Mouse (Mus musculus): ENCODE data around the gene Srrm3. TPM values are rescaled to one million over a fixed set of nuclear protein-coding genes. Genes with fewer than 3 reads are reported as not detected.

Gene Srrm3
- polyA plus RNA-seq, 1 experiment from 2014 or later = 12.3 TPM

- Histone ChIP-seq H3K9ac (ENCODE audit: low read length) (no peak overlapping the region), H3K27ac (ENCODE audit: low read depth, low read length) (no peak overlapping the region), H3K4me3 (ENCODE audit: low read depth, low read length) (no peak overlapping the region), H3K27me3 (ENCODE audit: control insufficient read depth, insufficient read depth, low read length) (no peaks in the 10 kb centered on the region), H3K4me2 (ENCODE audit: low read depth, low read length, severe bottlenecking) (no peak overlapping the region), H3K9me3 (ENCODE audit: control insufficient read depth, low read length) (no peaks in the 10 kb centered on the region), H3K4me1 (replicated peaks; ENCODE audit: control insufficient read depth, insufficient read depth, low read length) (no peaks in the 10 kb centered on the region), H3K36me3 (ENCODE audit: control insufficient read depth, insufficient read depth, low read length) (peaks cover 14% of the 10 kb centered on the region)
- no peak for ATAC-seq (replicated peaks; ENCODE audit: low FRiP score)
- no peak for DNase-seq (ENCODE audit: low spot score)
- 94% methylated on average over 6 of the region's 6 CpGs for WGBS
Measured at GRCm38 (mm10) chr5:135916051-135916565, 109.4 kb downstream of the Srrm3 start.

DNA sequence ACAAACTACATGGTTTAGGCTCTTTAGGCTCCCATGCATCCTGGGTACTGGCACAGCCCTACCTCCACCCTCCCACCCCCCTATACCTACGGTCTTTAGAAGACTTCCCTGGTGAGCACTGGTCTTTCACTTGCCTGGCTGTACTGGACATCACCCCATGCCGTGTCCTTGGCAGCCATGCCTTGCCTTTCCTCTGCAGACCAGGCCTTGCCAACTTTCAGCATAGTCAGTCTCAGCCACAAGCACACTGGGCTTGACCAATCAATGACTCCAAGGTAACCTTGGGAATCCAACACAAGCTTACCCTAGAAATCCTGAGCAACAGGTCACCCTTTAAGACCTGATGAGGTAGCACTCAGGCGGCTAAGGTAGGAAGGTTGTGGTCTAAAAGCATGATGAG lies 109.9 kb downstream of the Srrm3 start:
- no peaks in the 10 kb centered on the region for H3K27me3 ChIP-seq (ENCODE audit: control insufficient read depth, insufficient read depth, low read length)
- 93% methylated on average over 3 of the region's 3 CpGs for WGBS

GRCm38 (mm10) chr5:135917327-135918058 lies 110.8 kb downstream of the Srrm3 start:
- 94% methylated on average over 8 of the region's 8 CpGs for WGBS
- Histone ChIP-seq H3K9ac (ENCODE audit: low read length) (no peak overlapping the region), H3K4me1 (replicated peaks; ENCODE audit: control insufficient read depth, insufficient read depth, low read length) (no peaks in the 10 kb centered on the region), H3K4me3 (ENCODE audit: low read depth, low read length) (no peak overlapping the region), H3K27me3 (ENCODE audit: control insufficient read depth, insufficient read depth, low read length) (no peaks in the 10 kb centered on the region), H3K27ac (ENCODE audit: low read depth, low read length) (no peak overlapping the region), H3K4me2 (ENCODE audit: low read depth, low read length, severe bottlenecking) (no peak overlapping the region), H3K36me3 (ENCODE audit: control insufficient read depth, insufficient read depth, low read length) (peaks cover 25% of the 10 kb centered on the region), H3K9me3 (ENCODE audit: control insufficient read depth, low read length) (no peaks in the 10 kb centered on the region)
- DNase-seq (ENCODE audit: low spot score) = no peak
- ATAC-seq (replicated peaks; ENCODE audit: low FRiP score) = no peak

More for the DNA sequence above, 109.9 kb downstream of the Srrm3 start:
- no peak for DNase-seq (ENCODE audit: low spot score)
- no peaks in the 10 kb centered on the region for H3K4me1 ChIP-seq (replicated peaks; ENCODE audit: control insufficient read depth, insufficient read depth, low read length)
- H3K27ac ChIP-seq (ENCODE audit: low read depth, low read length) = no peak overlapping the region
- no peak overlapping the region for H3K9ac ChIP-seq (ENCODE audit: low read length)
- H3K36me3 ChIP-seq (ENCODE audit: control insufficient read depth, insufficient read depth, low read length) = peaks cover 17% of the 10 kb centered on the region
- H3K4me3 ChIP-seq (ENCODE audit: low read depth, low read length) = no peak overlapping the region
- no peak for ATAC-seq (replicated peaks; ENCODE audit: low FRiP score)
- no peak overlapping the region for H3K4me2 ChIP-seq (ENCODE audit: low read depth, low read length, severe bottlenecking)
- no peaks in the 10 kb centered on the region for H3K9me3 ChIP-seq (ENCODE audit: control insufficient read depth, low read length)

- Histone ChIP-seq H3K9me3 (ENCODE audit: control insufficient read depth, low read length) (no peaks in the 10 kb centered on the region), H3K27me3 (ENCODE audit: control insufficient read depth, insufficient read depth, low read length) (no peaks in the 10 kb centered on the region), H3K4me1 (replicated peaks; ENCODE audit: control insufficient read depth, insufficient read depth, low read length) (no peaks in the 10 kb centered on the region), H3K9ac (ENCODE audit: low read length) (no peak overlapping the region), H3K27ac (ENCODE audit: low read depth, low read length) (no peak overlapping the region), H3K4me3 (ENCODE audit: low read depth, low read length) (no peak overlapping the region), H3K4me2 (ENCODE audit: low read depth, low read length, severe bottlenecking) (no peak overlapping the region), H3K36me3 (ENCODE audit: control insufficient read depth, insufficient read depth, low read length) (peaks cover 25% of the 10 kb centered on the region)
- 95% methylated on average over 5 of the region's 5 CpGs for WGBS
- ATAC-seq (replicated peaks; ENCODE audit: low FRiP score) = no peak
- no peak for DNase-seq (ENCODE audit: low spot score)
Measured at GRCm38 (mm10) chr5:135918059-135918437, 111.4 kb downstream of the Srrm3 start.

- H3K36me3 ChIP-seq (ENCODE audit: control insufficient read depth, insufficient read depth, low read length) = peaks cover 25% of the 10 kb centered on the region
- no peak for DNase-seq (ENCODE audit: low spot score)
- WGBS = 93% methylated on average over 5 of the region's 5 CpGs
Measured at GRCm38 (mm10) chr5:135918593-135918992, 111.9 kb downstream of the Srrm3 start.

GRCm38 (mm10) chr5:135919902-135920301 lies 113.2 kb downstream of the Srrm3 start:
- H3K36me3 ChIP-seq (ENCODE audit: control insufficient read depth, insufficient read depth, low read length) = peaks cover 23% of the 10 kb centered on the region
- H3K4me1 ChIP-seq (replicated peaks; ENCODE audit: control insufficient read depth, insufficient read depth, low read length) = no peaks in the 10 kb centered on the region
- H3K4me3 ChIP-seq (ENCODE audit: low read depth, low read length) = no peak overlapping the region
- H3K9me3 ChIP-seq (ENCODE audit: control insufficient read depth, low read length) = no peaks in the 10 kb centered on the region
- WGBS = 91% methylated on average over 3 of the region's 3 CpGs
- ATAC-seq (replicated peaks; ENCODE audit: low FRiP score) (no peak), DNase-seq (ENCODE audit: low spot score) (no peak)
- H3K4me2 ChIP-seq (ENCODE audit: low read depth, low read length, severe bottlenecking) = no peak overlapping the region
- H3K27me3 ChIP-seq (ENCODE audit: control insufficient read depth, insufficient read depth, low read length) = no peaks in the 10 kb centered on the region
- H3K9ac ChIP-seq (ENCODE audit: low read length) = no peak overlapping the region
- H3K27ac ChIP-seq (ENCODE audit: low read depth, low read length) = no peak overlapping the region

More at GRCm38 (mm10) chr5:135918593-135918992, 111.9 kb downstream of the Srrm3 start:
- Histone ChIP-seq H3K9me3 (ENCODE audit: control insufficient read depth, low read length) (no peaks in the 10 kb centered on the region), H3K27ac (ENCODE audit: low read depth, low read length) (no peak overlapping the region), H3K4me3 (ENCODE audit: low read depth, low read length) (no peak overlapping the region), H3K9ac (ENCODE audit: low read length) (no peak overlapping the region), H3K4me1 (replicated peaks; ENCODE audit: control insufficient read depth, insufficient read depth, low read length) (no peaks in the 10 kb centered on the region), H3K4me2 (ENCODE audit: low read depth, low read length, severe bottlenecking) (no peak overlapping the region), H3K27me3 (ENCODE audit: control insufficient read depth, insufficient read depth, low read length) (no peaks in the 10 kb centered on the region)
- ATAC-seq (replicated peaks; ENCODE audit: low FRiP score) = no peak

- no peak overlapping the region for H3K9ac ChIP-seq (ENCODE audit: low read length)
- WGBS = 96% methylated on average over 7 of the region's 7 CpGs
- peaks cover 2% of the 10 kb centered on the region; the same call in 1 of the 2 replicates for H3K4me1 ChIP-seq (replicated peaks; ENCODE audit: control insufficient read depth, insufficient read depth, low read length)
- no peak overlapping the region for H3K27ac ChIP-seq (ENCODE audit: low read depth, low read length)
- no peak overlapping the region for H3K4me2 ChIP-seq (ENCODE audit: low read depth, low read length, severe bottlenecking)
- ATAC-seq (replicated peaks; ENCODE audit: low FRiP score) (no peak), DNase-seq (ENCODE audit: low spot score) (no peak)
- H3K27me3 ChIP-seq (ENCODE audit: control insufficient read depth, insufficient read depth, low read length) = no peaks in the 10 kb centered on the region
- no peak overlapping the region for H3K4me3 ChIP-seq (ENCODE audit: low read depth, low read length)
- peaks cover 15% of the 10 kb centered on the region; the same call in 1 of the 2 replicates for H3K36me3 ChIP-seq (ENCODE audit: control insufficient read depth, insufficient read depth, low read length)
- H3K9me3 ChIP-seq (ENCODE audit: control insufficient read depth, low read length) = no peaks in the 10 kb centered on the region
Measured at GRCm38 (mm10) chr5:135923901-135924300, 117.2 kb downstream of the Srrm3 start.
